In the genomic region with DNA sequence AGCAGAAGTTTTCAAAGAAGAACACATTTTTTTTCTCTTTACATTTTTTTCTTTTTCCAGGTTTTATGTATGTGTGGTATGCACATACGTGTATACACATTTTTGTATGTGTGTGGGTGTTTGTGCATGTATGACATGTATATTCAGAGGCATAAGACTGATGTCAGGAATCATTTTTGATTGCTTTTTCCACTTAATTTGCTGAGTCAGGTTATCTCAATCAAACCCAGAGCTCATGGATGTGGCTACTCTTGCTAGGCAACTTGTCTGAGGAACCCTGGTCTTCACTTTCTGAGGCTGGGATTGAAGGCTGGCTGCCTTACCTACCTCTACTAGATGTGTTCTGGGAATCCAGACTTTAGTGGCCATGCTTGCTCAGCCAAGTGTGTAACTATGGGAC, we compare ENCODE assay signal across 24 mouse cellular contexts.
"Had no signal": no experiment of that assay in that cellular context is flagged by ENCODE, and none has a peak within 500 bp of the region (broad histone marks: within the 10 kb centered on the region; RNA-seq: fewer than 3 reads in every experiment).

No protein-coding gene starts in this region.

- DNase-seq: gastrocnemius, adult 2 months; gastrocnemius, postnatal 10 days; gastrocnemius, postnatal 25 days; heart, postnatal 10 days; heart, postnatal 4 days; kidney, adult 11 months; kidney, adult 8-10 months; kidney, postnatal 14 days; kidney, postnatal 36 days; liver; liver, embryonic 13.5 days had no signal

- H3K9me3 ChIP-seq: heart, embryonic 10.5 days; heart, embryonic 12.5 days; hindbrain, embryonic 10.5 days; hindbrain, embryonic 13.5 days; hindbrain, embryonic 15.5 days; limb, embryonic 10.5 days; limb, embryonic 12.5 days; liver, embryonic 13.5 days; liver, embryonic 15.5 days had no signal

- H3K27ac ChIP-seq: gastrocnemius, adult 2 months; heart, embryonic 10.5 days; hindbrain, embryonic 10.5 days; hindbrain, embryonic 13.5 days; hindbrain, embryonic 15.5 days; hindbrain, postnatal 0 days; kidney, postnatal 0 days; left cerebral cortex, adult 2 months; limb, embryonic 10.5 days; limb, embryonic 12.5 days; liver, embryonic 13.5 days; liver, embryonic 15.5 days had no signal

- H3K9ac ChIP-seq: heart, embryonic 12.5 days; hindbrain, embryonic 13.5 days; hindbrain, embryonic 15.5 days; limb, embryonic 12.5 days; liver, embryonic 13.5 days; liver, embryonic 15.5 days had no signal

- H3K27me3 ChIP-seq: heart, embryonic 12.5 days; hindbrain, embryonic 13.5 days; hindbrain, embryonic 15.5 days; limb, embryonic 12.5 days; liver, embryonic 13.5 days; liver, embryonic 15.5 days had no signal

- H3K4me2 ChIP-seq: heart, embryonic 12.5 days; hindbrain, embryonic 13.5 days; hindbrain, embryonic 15.5 days; limb, embryonic 12.5 days; liver, embryonic 11.5 days; liver, embryonic 13.5 days; liver, embryonic 15.5 days had no signal

- ATAC-seq: hindbrain, postnatal 0 days; intestine, embryonic 16.5 days had no signal

- H3K4me3 ChIP-seq: gastrocnemius, adult 2 months; heart, embryonic 10.5 days; heart, embryonic 12.5 days; hindbrain, embryonic 10.5 days; hindbrain, embryonic 13.5 days; hindbrain, embryonic 15.5 days; left cerebral cortex, adult 2 months; limb, embryonic 10.5 days; limb, embryonic 12.5 days; liver, embryonic 13.5 days; liver, embryonic 15.5 days had no signal

- H3K4me1 ChIP-seq: limb, embryonic 12.5 days; liver, embryonic 13.5 days; liver, embryonic 15.5 days had no signal

- H3K36me3 ChIP-seq: heart, embryonic 10.5 days; heart, embryonic 12.5 days; hindbrain, embryonic 10.5 days; hindbrain, embryonic 13.5 days; hindbrain, embryonic 15.5 days; limb, embryonic 10.5 days; limb, embryonic 12.5 days; liver, embryonic 13.5 days; liver, embryonic 15.5 days had no signal
